Mouse (Mus musculus) lung, postnatal 0 days (tissue): ENCODE results near the gene Grrp1.

Source experiments
- CTCF ChIP-seq: IDR thresholded peaks from 2 replicates; pipeline ENCODE4 v1.5.1; 2016; ENCODE audit warnings: antibody characterized with exemption, mild to moderate bottlenecking
- EP300 ChIP-seq: IDR thresholded peaks from 2 replicates; pipeline ENCODE4 v1.6.1; 2016; ENCODE audit warnings: antibody characterized with exemption, mild to moderate bottlenecking, control low read depth

GRCm38 (mm10) chr4:134263191-134263590, 9.3 kb upstream of the Grrp1 start:
- TF ChIP-seq CTCF, result peak; percentile 88
- TF ChIP-seq EP300, result no peak
